Mouse (Mus musculus): ENCODE measurements around the gene Vmn1r228.

Gene Vmn1r228

DNA sequence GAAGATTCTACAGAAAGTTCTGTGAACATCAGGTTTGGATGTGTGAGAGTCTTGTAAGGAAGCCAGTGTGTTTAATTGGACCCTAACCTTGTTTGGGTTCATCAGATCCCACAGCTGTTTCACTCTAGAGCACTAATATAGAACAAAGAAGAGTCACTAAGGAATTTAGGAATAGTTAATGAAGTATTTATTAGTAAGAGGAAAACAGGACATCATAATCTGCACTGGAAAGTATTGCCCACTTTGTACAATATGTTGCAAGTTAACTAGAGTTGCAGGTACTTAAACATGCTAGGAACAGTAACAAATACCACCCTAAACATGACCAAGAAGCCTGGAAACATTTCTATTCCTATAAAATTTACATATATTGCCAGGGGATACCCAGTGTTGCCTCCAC, at the start of gene Vmn1r228:
Gene Vmn1r228 (minus strand): TSS at position 101 of the 400 bp plus-strand sequence.
- DNase-seq (ENCODE audit: low read depth) = no peak

DNA sequence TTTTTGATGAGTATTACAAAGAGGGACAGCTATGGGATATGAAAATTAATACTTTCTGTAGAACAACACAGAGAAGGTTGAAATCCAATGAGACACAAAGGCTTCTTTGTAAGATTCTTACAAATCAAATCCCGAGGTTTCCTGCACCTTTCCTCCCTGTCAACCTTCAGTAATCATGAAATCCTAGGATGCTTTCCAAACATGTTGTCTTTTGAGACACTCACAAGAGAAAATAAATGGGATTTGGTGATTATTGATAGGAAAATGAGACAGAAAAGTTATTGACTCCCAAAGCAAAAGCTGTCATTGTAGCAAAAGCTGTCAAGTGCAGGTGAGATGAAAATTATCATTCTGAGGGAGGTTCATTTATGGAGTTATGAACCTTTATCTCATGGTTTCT, 25.3 kb upstream of the Vmn1r228 start, which contains the start of gene Vmn1r229:
Gene Vmn1r229 (plus strand): TSS at position 301 of the 400 bp plus-strand sequence.
- DNase-seq (ENCODE audit: low read depth) = no peak

GRCm38 (mm10) chr17:20729543-20729942, 56.4 kb downstream of the Vmn1r228 start, which contains the start of gene Vmn1r227:
TSS of gene Vmn1r227 (plus strand) at chr17:20729843.
- no peak for DNase-seq (ENCODE audit: low read depth)

Data from induced T-regulatory cell, adult 2 months (primary cell).